Mouse (Mus musculus): ENCODE data around the gene Epn2. TPM values are rescaled to one million over a fixed set of nuclear protein-coding genes. Genes with fewer than 3 reads are reported as not detected.
A peak's percentile ranks its signal among the peaks of the same experiment; 100 is the strongest.

Epn2 gene
- total and polyA plus RNA-seq, 3 experiments: 8.6 to 12.5 TPM; not detected in 1

DNA sequence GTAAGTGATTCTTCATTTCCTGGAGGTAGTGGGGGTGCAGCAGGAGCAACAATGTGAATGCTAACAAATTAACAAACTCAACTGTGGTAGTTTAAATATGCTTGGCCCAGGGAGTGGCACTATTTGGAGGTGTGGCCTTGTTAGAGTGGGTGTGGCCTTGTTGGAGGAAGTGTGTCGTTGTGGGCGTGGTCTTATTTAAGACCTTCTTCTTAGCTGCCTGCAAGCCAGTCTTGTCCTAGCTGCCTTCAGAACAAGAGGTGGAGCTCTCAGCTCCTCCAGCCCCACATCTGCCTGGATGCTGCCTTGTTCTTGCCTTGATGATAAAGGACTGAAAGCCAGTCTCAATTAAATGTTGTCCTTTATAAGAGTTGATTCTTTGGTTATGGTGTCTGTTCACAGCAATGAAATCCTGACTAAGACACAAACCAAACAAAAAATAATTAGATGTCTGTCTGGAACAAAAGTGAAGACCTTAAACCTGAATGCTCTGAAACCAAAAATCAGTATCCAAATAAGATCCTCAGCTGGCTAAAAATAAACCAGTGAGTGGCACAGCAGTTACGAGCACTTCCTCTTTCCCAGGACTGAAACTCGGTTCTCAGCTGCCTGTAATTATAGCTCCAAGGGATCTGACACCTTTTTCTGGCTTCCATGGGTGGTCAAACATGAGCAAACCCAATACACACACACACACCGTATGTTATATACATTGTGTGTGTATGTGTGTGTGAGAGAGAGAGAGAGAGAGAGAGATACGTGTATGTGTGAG is 80.6 kb downstream of the Epn2 start (continued):
- TF ChIP-seq ZNF384 (IDR thresholded peaks at IDR 0.05; ENCODE audit: low read depth, low read length) (no peak), MAFK (IDR thresholded peaks at IDR 0.05; ENCODE audit: borderline replicate concordance, low read depth, low read length) (no peak), TCF12 (IDR thresholded peaks at IDR 0.05; ENCODE audit: low read depth, low read length) (0 out of 2 replicates have a peak, but pooled peaks have one; percentile 53), SIN3A (IDR thresholded peaks at IDR 0.05; ENCODE audit: low read length) (no peak), CHD1 (IDR thresholded peaks at IDR 0.05; ENCODE audit: low read depth, low read length) (no peak), RCOR1 (IDR thresholded peaks at IDR 0.05; ENCODE audit: low read depth, low read length) (peak; percentile 91), TAL1 (IDR thresholded peaks at IDR 0.05; ENCODE audit: low read length) (no peak), TBP (IDR thresholded peaks at IDR 0.05; ENCODE audit: low read depth, low read length) (peak; percentile 95), ZMIZ1 (IDR thresholded peaks at IDR 0.05; ENCODE audit: low read depth, low read length) (no peak), ZKSCAN1 (IDR thresholded peaks at IDR 0.05; ENCODE audit: low read depth, low read length) (no peak), POLR2AphosphoS2 (IDR thresholded peaks at IDR 0.05; ENCODE audit: low read length) (no peak), CTCF (IDR thresholded peaks at IDR 0.05 in 2 of 3, conservative IDR thresholded peaks at IDR 0.05 in 1 of 3; ENCODE audit: control insufficient read depth in 1 of 3, insufficient read depth in 1 of 3, low read depth in 2 of 3, low read length in 3 of 3, poor library complexity in 1 of 3, severe bottlenecking in 1 of 3) (no peak), MYC (IDR thresholded peaks at IDR 0.05; ENCODE audit: low read depth, low read length) (no peak), NRF1 (IDR thresholded peaks at IDR 0.05; ENCODE audit: insufficient read depth, low read depth, low read length, poor library complexity, severe bottlenecking) (no peak), EP300 (IDR thresholded peaks at IDR 0.05; ENCODE audit: low read depth in 1 of 2, low read length in 2 of 2) (peak in 1 of 2 experiments; percentile 26; a peak in 2 of 4 replicates), POLR2AphosphoS5 (IDR thresholded peaks at IDR 0.05; ENCODE audit: borderline replicate concordance, low read depth, low read length) (no peak), SMC3 (IDR thresholded peaks at IDR 0.05; ENCODE audit: low read depth, low read length) (no peak), KAT2A (conservative IDR thresholded peaks at IDR 0.05; ENCODE audit: low read depth, low read length) (no peak), JUND (IDR thresholded peaks at IDR 0.05; ENCODE audit: low read depth, low read length) (no peak)

DNA sequence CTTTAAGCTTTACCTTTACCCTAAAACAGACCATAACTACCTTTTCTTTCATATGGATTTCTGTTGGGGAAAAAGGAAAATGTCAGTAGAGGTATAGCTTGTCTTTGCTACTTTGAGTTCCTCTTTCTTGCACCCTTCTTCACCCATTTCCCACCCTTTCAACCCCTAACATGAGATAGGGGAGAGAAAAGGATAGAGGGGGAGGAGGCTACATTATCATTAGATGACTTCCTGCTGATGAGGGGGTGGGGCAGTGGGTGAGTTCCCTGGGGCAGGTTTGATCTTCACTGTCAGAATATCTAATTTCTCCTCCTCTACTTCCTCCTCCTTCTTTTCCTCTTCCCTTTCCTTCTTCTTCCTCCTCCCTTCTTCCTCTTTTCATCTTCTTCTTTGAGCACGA is 82.0 kb downstream of the Epn2 start:
- Histone ChIP-seq H3K79me2 (ENCODE audit: control insufficient read depth, insufficient read depth, low read length, poor library complexity) (peaks cover 7% of the 10 kb centered on the region; the same call in 1 of the 2 replicates), H3K9ac (ENCODE audit: control insufficient read depth, low read depth, low read length, poor library complexity, severe bottlenecking) (no peak overlapping the region), H3K9me3 (replicated peaks; ENCODE audit: insufficient read depth, low read length) (no peaks in the 10 kb centered on the region), H3K4me3 (ENCODE audit: control insufficient read depth in 1 of 2, insufficient read depth in 1 of 2, low read depth in 2 of 2, low read length in 2 of 2) (no peak overlapping the region), H3K4me1 (ENCODE audit: control insufficient read depth in 1 of 2, insufficient read depth in 2 of 2, low read length in 2 of 2) (peaks cover 5 to 42% of the 10 kb centered on the region in 2 experiments), H3K27ac (ENCODE audit: control insufficient read depth, low read depth, low read length) (peak overlapping the region; percentile 33; the same call in 1 of the 2 replicates), H3K36me3 (ENCODE audit: control insufficient read depth in 1 of 2, insufficient read depth in 2 of 2, low read length in 2 of 2) (peaks cover 0 to 36% of the 10 kb centered on the region in 2 experiments; a peak in 2 of 4 replicates), H3K27me3 (ENCODE audit: control insufficient read depth in 1 of 2, insufficient read depth in 2 of 2, low read length in 2 of 2) (no peaks in the 10 kb centered on the region)
- peak; percentile 91 for DNase-seq (ENCODE audit: low read depth, low spot score)
- peak; percentile 79 to 84 for TF ChIP-seq EP300 (IDR thresholded peaks at IDR 0.05; ENCODE audit: low read depth in 1 of 2, low read length in 2 of 2)
- peak; percentile 72 for TF ChIP-seq SIN3A (IDR thresholded peaks at IDR 0.05; ENCODE audit: low read length)
- no peak for TF ChIP-seq ZC3H11A (IDR thresholded peaks at IDR 0.05; ENCODE audit: low read depth, low read length)
- no peak for TF ChIP-seq UBTF (IDR thresholded peaks at IDR 0.05; ENCODE audit: borderline replicate concordance, insufficient read depth, low read depth, low read length)
- 0 out of 2 replicates have a peak, but pooled peaks have one; percentile 26 for TF ChIP-seq TCF12 (IDR thresholded peaks at IDR 0.05; ENCODE audit: low read depth, low read length)
- 0 out of 2 replicates have a peak, but pooled peaks have one; percentile 51 for TF ChIP-seq ELF1 (IDR thresholded peaks at IDR 0.05; ENCODE audit: low read depth, low read length)
- TF ChIP-seq GATA1 (IDR thresholded peaks at IDR 0.05; ENCODE audit: low read depth, low read length): peak; percentile 84
- no peak for TF ChIP-seq E2F4 (IDR thresholded peaks at IDR 0.05; ENCODE audit: borderline replicate concordance, low read depth, low read length)
- TF ChIP-seq CHD2 (IDR thresholded peaks at IDR 0.05; ENCODE audit: low read length): peak; percentile 58
- TF ChIP-seq HCFC1 (IDR thresholded peaks at IDR 0.05; ENCODE audit: low read depth, low read length): no peak; the same call in 1 of the 2 replicates
- no peak for TF ChIP-seq SMC3 (IDR thresholded peaks at IDR 0.05; ENCODE audit: low read depth, low read length)
- TF ChIP-seq RCOR1 (IDR thresholded peaks at IDR 0.05; ENCODE audit: low read depth, low read length): peak; percentile 65
- no peak for TF ChIP-seq KAT2A (conservative IDR thresholded peaks at IDR 0.05; ENCODE audit: low read depth, low read length)
- no peak for TF ChIP-seq NELFE (IDR thresholded peaks at IDR 0.05; ENCODE audit: low read depth, low read length)
- no peak for TF ChIP-seq RAD21 (IDR thresholded peaks at IDR 0.05; ENCODE audit: low read depth, low read length)
- no peak for TF ChIP-seq USF2 (IDR thresholded peaks at IDR 0.05; ENCODE audit: borderline replicate concordance in 1 of 2, insufficient read depth in 1 of 2, low read depth in 1 of 2, low read length in 2 of 2)
- peak; percentile 49; the same call in 1 of the 2 replicates for TF ChIP-seq MAZ (IDR thresholded peaks at IDR 0.05; ENCODE audit: low read depth, low read length)
- no peak for TF ChIP-seq MXI1 (IDR thresholded peaks at IDR 0.05; ENCODE audit: low read depth, low read length)
- no peak for TF ChIP-seq TBP (IDR thresholded peaks at IDR 0.05; ENCODE audit: low read depth, low read length)
- peak; percentile 74 for TF ChIP-seq ETS1 (IDR thresholded peaks at IDR 0.05; ENCODE audit: low read depth, low read length)
